Mouse (Mus musculus) bone marrow macrophage, adult 2 months (primary cell): ENCODE results near the gene Egln1.

ENCODE experiments used
- CTCF ChIP-seq: IDR thresholded peaks from 2 replicates; pipeline ENCODE4 v1.5.1; 2012; ENCODE audit warnings: low read depth, mild to moderate bottlenecking, low read length, moderate library complexity
- POLR2A ChIP-seq: IDR thresholded peaks from 2 replicates; pipeline ENCODE4 v1.6.1; 2012; ENCODE audit warnings: mild to moderate bottlenecking, low read depth, low read length, borderline replicate concordance

- TF ChIP-seq CTCF (no peak), POLR2A (no peak)
These were observed 11.8 kb downstream of the Egln1 start for GRCm38 (mm10) chr8:124937293-124937692.
